Mouse (Mus musculus) ovary, postnatal 10 days (tissue): ENCODE data around the gene Pde4b.

Experiments
- DNase-seq: peaks from one replicate; pipeline ENCODE4 v3.0.0; 2022; ENCODE audit warnings: low spot score

Pde4b gene

DNA sequence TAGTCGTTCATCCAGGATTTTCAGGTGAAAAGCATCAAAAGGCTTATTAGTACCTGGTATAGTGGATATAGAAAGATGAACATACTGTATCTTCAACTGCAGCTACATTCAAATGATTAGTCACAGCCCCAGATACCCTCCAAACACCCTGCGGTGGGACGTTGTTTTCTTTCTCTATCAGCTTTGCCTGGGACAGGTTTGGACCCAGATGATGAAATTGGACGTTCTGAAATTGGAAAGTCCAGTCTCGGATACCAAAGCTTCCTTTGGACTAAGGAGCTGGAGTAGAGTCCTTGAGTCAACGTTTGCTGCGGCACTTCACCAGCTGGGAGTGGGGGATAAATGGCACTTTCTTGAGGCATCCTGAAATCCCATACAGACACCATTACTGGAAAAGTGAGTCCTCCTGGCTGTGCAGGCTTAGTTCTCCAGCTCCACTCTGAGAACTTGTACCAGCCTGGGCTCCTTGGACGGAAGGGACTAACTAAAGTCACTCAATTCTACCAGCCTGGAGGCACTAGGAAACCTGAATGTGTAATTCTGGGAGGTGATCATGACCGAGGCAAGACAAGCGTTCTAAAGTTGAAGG, 487.4 kb downstream of the Pde4b start:
- DNase-seq = no peak

DNA sequence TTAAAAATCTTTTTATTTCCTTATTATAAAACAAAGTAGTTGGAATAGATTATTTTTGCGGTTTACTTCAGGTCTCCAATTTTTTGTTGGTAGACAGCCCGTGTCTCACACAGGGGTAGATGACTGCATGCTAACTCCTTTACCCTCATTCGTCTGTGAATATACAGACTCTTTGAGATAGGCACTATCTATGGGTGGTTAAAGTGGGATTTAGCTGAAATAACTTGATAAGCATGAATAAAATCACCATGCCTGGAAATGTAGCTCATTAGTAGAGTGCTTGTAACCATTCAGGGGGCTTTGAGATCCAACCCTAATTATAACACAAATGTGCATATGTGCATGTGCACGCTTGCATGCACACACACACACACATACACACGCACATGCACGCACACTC, 488.8 kb downstream of the Pde4b start:
- DNase-seq = no peak

DNA sequence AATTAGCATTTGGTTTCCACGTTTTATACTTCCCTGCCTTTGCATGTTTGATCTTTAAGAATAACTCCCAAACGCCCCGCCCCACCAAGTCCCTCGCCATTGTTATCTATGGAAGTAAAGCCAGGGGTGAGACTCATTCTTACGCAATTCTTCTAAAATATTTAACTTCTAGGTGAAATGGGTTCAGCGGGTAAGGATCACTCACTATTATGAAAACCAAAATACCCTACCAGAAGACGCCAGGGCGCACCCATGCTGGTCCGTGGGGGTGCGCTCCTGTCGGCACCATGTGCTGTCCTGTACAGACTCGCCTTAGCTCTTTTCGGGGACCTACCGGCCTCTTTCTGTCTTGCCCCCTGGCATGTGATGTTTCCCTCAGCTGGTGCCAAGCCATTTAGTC, 490.3 kb downstream of the Pde4b start:
- DNase-seq = no peak

DNA sequence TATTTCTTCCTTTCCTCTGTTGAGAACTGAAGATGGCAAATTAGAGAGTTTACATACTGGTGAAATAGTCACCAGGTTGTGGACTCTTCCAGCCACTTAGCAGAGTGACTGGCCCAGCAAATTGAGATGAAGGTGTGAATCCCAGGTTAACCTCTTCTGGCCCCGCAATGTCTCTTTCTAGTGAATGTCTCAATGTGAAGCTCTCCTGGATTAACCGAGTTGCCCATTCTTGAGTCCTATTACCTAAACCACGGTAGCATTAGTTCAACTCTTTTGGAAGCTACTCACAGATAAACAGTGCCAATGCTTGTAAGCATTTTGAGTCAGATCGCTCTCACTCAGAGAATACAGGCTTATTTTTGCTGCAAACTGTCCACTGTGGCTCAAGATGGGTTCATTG, 491.7 kb downstream of the Pde4b start:
- DNase-seq = no peak

DNA sequence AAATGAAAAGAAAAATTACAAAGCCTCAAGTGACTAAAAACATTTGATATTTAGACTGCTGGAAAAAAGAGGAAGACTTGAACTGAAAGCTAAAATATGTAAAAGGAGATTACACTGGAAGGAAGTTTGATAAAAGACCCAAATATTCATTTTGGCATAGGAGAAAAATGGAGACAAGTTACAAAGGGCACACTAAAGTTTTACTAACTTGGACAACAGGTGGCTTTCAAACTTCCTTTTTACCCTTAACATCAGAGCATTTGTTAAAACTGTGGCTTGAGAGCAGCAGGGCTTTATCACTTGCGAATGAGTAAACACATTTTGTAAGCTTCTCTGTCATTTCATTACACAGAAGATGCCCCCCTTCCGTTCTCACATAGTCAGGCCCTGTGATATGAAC, 492.4 kb downstream of the Pde4b start:
- DNase-seq = no peak

DNA sequence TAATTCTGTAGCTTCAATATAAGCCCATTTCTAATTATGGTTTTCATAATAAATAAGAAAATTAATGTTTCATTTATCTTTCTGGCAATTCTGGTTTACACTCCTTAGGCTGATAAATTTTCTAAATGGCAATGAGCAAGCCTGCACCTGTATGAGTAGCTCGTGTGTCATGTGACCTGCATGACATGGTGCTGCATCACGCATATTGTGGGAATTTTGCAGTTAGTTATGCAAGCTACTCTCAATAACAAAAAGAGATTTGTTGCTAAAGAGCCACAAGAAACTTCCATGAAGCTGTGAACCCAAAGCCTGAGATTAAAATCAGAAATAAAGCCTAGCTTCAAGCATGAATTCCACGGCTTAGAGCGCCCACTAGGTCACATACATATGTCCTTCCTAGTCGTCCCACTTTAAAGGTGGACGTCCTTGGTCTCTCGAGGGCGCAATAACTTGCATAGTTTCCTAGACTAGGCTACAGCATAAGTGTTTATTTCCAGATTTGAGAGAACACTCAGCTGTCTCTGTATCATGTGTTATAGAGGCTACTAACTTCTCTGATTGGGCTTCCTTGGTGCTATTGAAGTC, 494.9 kb downstream of the Pde4b start:
- DNase-seq = no peak

DNA sequence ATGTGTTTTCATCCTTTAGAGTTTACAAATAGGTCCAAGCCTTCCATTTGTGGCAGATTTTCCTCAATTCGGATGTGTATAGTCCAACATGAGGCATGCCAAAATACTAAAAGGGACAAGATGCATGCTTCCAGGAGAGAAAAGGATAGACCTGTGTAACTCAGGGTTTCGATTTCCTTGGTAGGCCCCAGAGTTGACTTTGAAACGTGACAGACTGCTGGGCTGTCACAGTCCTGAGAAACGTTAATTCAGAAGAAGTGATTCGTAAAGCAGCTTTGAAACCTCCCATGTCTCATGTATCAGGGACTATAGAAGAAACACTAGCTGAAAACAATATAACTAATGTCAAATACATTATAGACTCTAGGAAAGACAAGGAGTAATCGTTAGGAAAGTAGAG, 495.6 kb downstream of the Pde4b start:
- DNase-seq = no peak

DNA sequence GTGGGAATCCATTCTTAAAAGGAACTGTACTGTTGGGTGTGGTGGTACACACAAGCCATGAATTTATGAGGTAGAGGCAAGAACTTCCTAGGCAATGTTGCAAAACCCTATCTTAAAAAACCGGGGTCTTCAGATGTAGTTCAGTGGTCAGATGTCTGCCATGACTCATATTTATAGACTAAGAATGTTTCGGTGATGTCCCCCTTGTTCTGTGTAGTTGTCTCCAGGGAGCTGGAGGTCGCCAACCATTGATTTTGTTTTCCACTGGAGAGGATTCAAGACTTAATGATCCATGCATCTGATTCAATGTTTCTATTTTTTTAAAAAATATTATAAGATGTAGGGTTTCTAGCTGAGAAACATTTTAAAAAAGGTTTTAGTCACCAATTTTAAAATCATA, 496.1 kb downstream of the Pde4b start:
- DNase-seq = no peak

DNA sequence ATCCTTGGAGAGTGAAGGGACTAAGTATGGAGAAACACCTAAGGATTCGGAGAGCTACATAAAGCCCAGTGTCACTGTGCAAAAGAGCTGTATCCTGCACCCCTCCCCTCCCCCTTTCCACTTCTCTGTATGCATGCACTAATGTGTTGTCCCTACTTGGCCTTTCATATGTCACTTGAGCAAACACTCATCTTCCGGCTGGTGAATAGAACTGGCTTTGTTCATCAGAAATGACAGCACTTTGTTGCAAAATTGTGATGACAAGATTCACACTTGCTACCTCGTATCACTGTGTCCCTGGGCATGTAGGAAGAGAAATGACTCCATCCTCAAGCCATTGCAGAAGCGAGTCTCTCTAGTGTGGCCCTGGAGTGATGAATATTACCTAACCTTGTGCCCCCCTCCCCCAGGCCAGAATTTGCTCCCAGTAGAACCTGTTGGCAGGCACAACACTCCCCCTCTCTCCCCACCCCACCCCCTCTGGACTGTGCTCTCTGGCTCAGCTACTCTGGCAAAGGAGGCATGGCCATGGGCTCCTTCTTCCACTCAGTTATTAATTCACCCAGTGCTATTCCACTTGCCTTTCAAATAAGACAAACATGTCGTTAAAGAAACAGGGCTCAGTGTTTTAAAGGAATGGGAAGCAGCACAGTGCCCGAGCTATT, 497.4 kb downstream of the Pde4b start:
- no peak for DNase-seq

DNA sequence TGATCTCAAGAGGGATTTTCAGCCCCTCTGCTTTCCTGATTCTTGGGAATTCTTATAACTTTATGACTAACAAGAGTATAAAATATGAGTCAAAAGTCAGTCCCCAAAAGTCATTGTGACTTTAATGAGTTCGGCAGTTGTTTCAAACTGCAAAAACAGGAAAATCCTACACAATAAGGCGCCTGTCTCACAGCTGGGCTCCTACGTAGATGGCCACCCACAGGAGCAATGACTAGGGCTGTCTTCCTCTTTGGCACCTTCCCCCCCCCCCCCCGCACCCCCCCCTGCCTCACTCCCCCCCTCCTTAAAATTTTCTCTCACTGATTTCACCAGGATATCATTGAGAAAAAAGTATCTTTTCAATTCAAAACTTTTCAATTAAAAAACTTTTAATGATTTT, 498.2 kb downstream of the Pde4b start:
- DNase-seq = no peak

DNA sequence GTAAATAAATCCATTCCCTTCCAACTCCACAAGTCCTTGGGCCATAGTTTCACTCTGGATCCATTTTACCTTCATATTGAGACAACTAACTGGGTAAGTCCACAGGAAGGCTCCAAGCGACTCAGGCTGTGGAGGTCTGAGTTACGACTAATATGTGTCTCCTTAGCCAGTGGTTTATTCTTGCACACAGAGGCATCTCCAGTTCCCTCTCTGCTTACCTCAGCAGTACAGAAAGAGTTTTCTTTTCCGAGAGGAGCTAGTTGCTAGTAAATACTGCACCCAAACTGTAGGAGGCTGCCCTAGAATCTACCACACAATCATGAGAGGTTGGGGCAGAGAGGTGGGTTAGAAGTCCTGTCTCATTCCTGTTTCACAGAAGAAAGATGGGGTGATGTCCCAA, 499.4 kb downstream of the Pde4b start:
- no peak for DNase-seq

DNA sequence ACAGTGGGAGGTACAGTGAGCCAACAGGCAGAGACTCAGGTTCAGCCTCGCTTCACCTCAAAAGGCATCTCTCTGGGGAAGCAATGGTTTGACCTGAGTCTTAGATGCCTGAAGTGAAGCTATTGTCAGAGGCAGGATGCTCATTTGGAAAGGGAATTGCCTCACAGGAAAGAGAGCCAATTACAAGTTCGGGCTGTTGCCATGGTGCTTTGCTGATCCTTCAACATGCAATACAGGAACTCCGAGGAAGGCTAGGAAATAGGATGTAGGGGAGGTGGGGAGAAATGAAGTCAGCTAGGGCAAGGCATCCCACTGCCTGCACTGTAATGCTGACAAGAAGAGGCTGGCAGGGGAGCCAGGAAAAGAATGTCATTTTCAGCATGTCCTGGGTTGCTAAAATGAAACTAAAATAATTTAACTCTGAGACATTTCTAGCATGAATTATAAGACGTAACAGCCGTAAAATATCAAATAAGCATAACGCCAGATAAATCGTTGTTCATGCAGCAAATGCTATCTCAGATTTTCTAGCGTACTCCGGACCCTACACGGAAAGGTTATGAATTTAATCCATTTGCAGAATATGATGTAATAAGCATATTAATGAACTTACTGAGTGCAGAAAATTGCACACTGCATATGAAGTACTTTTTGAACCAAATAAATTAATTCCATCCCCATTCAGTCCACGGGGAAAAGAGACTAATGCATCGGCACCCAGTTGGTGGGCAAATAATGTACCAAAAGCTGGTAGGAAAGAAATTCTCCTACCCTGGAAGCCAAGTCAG, 501.5 kb downstream of the Pde4b start:
- DNase-seq = no peak

DNA sequence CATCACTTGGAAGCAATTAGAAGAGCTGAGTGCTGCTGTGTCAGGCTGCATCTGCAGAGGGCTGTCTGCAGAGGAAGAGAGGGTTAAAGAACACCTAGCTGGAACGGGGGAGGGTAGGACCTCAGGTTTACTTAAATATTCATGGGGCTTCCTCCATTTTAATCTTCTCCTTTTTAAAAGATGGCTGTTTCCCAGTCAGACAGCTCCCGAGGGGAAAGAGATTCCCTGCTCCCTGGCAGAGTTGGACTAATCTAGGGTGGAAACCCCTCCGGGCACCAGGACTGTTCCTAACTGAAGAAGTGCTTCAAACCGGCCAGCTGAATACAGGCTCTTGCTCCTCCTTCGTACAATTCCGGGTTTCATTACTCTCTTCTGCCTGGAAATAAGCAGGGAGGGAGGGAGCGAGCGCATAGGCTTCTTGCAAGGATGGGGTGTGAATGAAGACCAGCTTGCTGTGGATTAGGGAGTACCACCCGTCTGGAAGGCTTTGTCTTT, 502.2 kb downstream of the Pde4b start:
- DNase-seq = no peak

DNA sequence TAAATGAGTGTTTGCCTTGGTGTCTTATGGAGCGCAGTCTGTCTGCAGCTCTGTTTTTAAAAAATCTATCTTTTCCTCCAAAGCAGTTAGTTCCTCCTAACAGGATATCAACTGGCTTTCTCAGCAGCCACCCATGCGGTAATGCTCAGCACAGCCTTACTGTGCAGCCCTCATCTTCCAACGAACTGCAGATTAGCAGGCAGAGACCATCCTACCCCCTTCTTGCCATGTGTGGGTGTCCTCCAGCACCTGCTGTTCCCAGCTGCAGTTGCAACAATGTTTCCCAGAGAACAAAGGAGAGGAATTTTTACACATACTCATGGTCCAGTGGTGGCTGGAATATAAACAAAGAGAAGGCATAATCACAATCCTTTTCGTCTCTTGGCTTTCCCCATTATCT, 504.5 kb downstream of the Pde4b start:
- DNase-seq = no peak

DNA sequence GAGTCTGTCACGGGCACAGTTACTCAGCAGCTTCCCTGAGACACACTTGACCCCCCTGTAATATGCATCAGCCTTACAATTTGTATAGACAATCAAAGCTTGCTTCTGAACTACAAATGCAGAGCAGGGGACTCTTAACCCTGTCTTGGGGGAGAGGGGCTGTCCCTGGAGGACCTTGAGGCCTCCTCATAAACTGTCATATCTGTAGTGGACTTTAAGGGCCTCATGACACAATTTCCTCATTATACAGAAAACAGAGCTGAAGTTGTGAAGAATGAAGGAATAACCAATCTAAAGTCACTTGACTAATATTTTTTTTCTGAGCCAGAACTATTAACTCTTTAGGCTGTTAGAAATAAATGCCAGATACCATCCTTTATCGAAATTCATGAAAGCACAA, 505.2 kb downstream of the Pde4b start:
- no peak for DNase-seq

DNA sequence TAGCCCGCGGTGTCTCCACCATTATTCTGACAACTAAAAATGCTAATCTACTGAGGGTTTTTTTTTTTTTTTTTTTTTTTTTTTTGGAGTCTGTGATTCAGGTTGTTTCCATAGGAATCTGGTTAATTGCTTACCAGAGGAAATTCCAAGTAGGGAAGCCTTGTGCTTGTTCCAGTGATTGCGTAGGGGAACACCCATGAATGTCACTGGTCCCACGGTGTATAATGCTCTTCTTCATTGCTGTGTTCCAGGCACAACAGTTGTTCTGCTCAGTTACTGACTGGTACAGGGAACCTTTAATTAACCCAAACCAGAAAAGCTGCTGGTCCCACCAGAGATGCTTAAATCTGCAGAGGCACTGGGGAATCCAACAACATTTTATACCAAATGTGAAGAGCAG, 506.3 kb downstream of the Pde4b start:
- no peak for DNase-seq

DNA sequence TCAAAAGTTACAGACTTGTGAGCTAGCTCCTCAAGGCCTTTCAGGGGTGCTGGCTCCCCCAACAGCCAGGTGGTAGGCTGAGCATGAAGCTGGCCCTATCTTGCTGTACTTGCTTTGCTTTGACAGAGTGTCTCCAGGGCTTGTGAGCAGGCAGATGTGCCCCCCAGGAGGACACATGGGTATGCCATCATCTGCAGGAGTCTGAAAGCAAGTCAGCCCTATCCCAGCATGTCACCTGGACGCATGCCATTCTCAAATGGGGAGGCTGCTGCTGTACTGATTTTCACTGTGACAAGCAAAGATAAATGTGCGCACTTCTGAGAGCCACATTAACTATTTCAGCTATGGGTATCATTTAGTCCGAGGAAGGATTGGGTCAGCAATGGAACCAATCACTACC, 507.2 kb downstream of the Pde4b start:
- DNase-seq = no peak

DNA sequence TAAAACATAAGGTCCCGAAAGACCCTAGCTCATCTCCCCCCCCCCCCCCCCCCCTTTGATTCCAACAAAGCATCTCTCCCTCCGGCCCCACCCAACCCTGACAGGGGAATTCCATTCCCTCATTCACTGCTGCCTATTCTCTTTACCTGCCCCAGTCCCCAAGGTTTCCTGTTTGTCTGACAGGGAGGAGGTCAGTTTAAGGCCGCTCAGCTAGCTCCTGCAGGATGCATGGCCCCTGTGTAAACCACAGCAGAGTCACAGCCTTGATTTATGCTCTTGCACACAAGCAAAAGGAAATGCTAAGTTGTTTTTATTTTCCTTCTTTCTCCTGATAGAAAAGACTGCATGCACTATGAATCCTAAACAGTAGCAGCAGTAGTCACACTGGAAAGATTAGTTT, 516.6 kb downstream of the Pde4b start:
- no peak for DNase-seq

DNA sequence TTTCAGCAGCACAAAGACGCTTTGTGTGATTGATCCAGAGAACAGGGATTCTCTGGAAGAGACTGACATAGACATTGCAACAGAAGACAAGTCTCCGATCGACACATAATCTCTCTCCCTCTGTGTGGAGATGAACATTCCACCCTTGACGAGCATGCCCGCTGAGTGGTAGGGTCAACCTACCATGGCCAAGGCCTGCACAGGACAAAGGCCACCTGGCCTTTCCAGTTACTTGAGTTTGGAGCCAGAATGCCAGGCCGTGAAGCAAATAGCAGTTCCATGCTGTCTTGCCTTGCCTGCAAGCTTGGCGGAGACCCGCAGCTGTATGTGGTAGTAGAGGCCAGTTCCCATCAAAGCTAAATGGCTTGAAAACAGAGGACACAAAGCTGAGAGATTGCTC, 517.9 kb downstream of the Pde4b start:
- no peak for DNase-seq

DNA sequence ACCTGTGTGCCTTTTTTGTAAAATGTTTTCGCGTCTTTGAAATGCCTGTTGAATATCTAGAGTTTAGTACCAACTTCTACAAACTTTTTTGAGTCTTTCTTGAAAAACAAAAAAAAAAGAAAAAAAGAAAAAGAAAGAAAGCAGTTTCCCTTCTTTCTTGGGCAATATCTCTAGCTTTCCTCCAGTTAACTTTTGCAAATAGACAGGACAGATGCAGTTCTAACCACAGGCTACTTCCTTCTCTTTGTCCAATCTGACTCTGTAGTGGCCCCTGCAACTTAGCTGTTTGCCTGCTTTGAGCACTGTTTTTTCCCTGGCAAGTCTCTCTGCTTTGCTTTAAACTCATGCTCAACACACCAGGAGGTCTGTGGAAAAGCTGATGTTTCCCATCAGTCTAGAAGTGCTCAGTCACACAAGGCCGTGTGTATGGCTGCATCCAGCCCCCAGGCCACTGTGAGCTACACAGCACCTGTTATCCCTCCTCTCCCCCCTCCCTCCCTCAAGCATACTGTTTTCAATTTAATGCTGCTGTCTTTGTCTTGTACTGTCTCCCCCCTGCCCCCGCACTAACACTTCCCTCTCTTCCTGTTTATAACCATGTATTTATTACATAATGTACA, 518.5 kb downstream of the Pde4b start:
- no peak for DNase-seq

DNA sequence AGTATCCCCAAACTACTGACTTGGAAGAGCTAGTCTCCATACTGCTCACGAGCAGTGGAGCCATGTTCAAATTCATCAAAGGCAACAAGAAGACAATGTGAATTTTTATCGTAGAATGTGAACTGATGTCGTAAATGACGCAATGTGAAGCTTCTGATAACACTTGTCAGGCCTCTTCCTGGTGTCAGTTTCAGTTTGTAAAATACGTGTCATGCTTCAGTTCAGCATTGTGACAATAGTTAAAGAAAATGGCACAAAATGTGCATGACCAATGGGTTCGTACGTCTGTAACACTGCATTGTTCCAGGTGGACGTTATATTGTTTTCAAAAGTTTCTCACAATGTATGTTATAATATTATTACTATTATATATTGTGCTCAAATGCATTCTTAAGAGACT, 519.5 kb downstream of the Pde4b start:
- DNase-seq = no peak

DNA sequence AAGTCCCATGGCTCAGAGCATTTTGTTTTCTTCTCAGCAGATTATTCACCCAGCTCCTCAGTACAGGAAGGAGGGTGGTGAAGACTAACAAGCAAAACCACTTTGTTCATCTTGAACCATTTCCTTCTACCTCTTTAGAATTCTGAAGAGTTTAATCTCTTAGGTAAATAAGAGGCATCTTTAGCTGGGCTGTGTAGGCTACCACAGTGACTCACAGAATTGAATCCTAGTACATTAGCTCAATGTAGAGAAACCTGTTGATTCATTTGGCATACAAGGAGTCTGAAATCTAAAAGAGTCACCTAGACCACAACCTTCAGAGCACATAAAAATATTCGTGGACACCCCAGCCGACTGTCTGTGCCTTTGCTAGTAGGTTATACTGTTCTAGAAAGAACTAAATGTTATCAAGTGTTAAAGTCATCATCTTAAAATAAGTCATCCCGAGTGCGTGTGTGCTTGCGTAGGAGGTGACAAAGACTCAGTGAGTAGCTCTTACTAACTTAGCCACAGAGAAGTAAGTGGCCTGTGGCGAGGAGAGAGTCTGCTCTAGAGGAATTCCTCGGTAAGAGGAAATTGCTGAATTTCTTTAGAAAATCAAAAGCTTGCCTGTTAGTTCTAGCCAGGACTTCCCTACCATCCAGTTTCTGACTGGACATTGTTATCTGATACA, 520.5 kb downstream of the Pde4b start:
- no peak for DNase-seq
